Mouse (Mus musculus) MEL (cell line): Measurements from ENCODE around the gene Gria3.

Experiments used
- JUND ChIP-seq: IDR thresholded peaks from 2 replicates; pipeline ENCODE4 v1.6.1; 2011; ENCODE audit warnings: low read depth, mild to moderate bottlenecking, improper control_type of control experiment, low read length
- POLR2A ChIP-seq, 2 experiments: IDR thresholded peaks; 2 replicates each; pipeline ENCODE4 v1.6.1; 2011 to 2012; ENCODE audit warnings: low read length in 2 of 2, mild to moderate bottlenecking in 2 of 2, control low read depth in 1 of 2, improper control_type of control experiment in 1 of 2, low read depth in 1 of 2, moderate library complexity in 1 of 2; ENCODE audit not compliant: control insufficient read depth in 1 of 2, insufficient read depth in 1 of 2, poor library complexity in 1 of 2
- USF1 ChIP-seq: IDR thresholded peaks from 2 replicates; pipeline ENCODE4 v1.6.1; 2014; ENCODE audit warnings: low read depth, mild to moderate bottlenecking, inconsistent platforms, low read length, improper control_type of control experiment, moderate library complexity

DNA sequence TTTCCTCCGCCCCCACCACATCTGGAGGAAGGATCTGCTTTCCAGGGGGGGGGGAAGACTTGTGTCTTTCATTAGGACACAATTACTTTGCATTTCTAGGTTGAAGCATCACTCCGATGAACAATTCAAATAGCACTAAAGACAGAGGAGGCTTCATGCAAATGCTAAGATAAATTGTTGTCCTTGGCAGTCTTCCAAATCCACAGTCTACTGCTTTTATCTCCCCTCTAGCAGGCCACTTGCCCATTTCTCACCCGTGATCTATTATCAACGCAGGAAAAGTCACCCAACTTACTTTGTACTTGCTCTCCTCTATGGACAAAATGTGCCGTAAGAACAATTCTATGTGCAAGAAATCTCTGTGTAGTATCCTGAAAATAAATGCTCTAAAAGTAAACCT lies 178.1 kb downstream of the Gria3 start:
- no peak for TF ChIP-seq JUND
- no peak for TF ChIP-seq USF1
- TF ChIP-seq POLR2A (IDR thresholded peaks at IDR 0.05; ENCODE audit: control insufficient read depth in 1 of 2, insufficient read depth in 1 of 2, low read depth in 1 of 2, low read length in 2 of 2, poor library complexity in 1 of 2), result no peak
